Mouse (Mus musculus) brain, embryonic 14.5 days (tissue): ENCODE measurements around the gene Tulp2.

ENCODE experiments used
- CTCF ChIP-seq: fragments of 200-500 bp; IDR thresholded peaks from 2 replicates; pipeline ENCODE4 v1.5.1; 2012; ENCODE audit warnings: inconsistent platforms, mild to moderate bottlenecking, moderate library complexity, borderline replicate concordance; ENCODE audit not compliant: insufficient read depth, insufficient read length; ENCODE audit errors: extremely low read depth
- POLR2A ChIP-seq: fragments of 200-500 bp; IDR thresholded peaks from 2 replicates; pipeline ENCODE4 v1.6.1; 2012; ENCODE audit warnings: mild to moderate bottlenecking, inconsistent platforms, borderline replicate concordance; ENCODE audit not compliant: poor library complexity, insufficient read depth, insufficient read length, severe bottlenecking; ENCODE audit errors: extremely low read depth

DNA sequence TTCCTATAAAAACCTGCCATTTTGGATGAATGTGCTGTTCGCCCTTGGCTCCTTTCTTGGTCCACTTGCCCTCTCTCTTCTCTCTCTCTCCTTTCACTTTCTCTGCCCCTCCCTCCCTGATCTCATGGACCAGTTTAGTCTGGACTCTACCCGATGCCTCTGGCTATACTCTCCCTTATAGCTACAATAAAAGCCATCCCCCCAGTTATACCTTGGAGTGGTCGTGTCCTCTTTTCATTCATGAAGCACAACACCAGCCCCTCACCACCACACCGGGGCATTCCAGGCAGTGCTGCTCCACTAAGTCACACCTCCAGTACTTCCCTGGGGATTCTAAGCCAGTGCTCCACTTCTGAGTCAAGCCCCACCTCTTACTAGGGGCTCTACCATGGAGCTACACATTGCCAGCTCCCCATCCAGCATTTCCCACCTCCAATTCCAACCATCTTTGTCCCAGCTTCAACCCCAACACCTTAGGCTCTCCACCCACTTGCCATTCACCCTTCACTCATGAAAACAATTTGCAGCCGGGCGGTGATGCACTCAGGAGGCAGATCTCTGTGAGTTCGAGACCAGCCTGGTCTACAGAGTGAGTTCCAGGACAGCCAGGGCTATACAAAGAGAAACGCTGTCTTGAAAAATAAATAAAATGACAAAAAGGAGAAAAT, 85.6 kb downstream of the Tulp2 start:
- TF ChIP-seq CTCF, result no peak
- TF ChIP-seq POLR2A, result no peak
